Mouse (Mus musculus) right cerebral cortex, adult 18-20 months (tissue): ENCODE measurements around the gene Cpa1.

ENCODE experiments used
- DNase-seq: peaks from one replicate; pipeline ENCODE4 v3.0.0; 2022; ENCODE audit warnings: mixed read lengths

Gene Cpa1

GRCm38 (mm10) chr6:30638674-30639268, at the start of gene Cpa1:
Gene Cpa1 (plus strand): TSS chr6:30639218.
- no peak for DNase-seq

- no peak for DNase-seq
Measured at GRCm38 (mm10) chr6:30589819-30590218, 49.2 kb upstream of the Cpa1 start.

GRCm38 (mm10) chr6:30591851-30592404, 47.1 kb upstream of the Cpa1 start:
- no peak for DNase-seq

- no peak for DNase-seq
Measured at GRCm38 (mm10) chr6:30592417-30592974, 46.5 kb upstream of the Cpa1 start.

GRCm38 (mm10) chr6:30594364-30594763, 44.7 kb upstream of the Cpa1 start:
- no peak for DNase-seq

GRCm38 (mm10) chr6:30596230-30596898, 42.7 kb upstream of the Cpa1 start:
- no peak for DNase-seq

- no peak for DNase-seq
Measured at GRCm38 (mm10) chr6:30600033-30600432, 39.0 kb upstream of the Cpa1 start.

- no peak for DNase-seq
Measured at GRCm38 (mm10) chr6:30600995-30601394, 38.0 kb upstream of the Cpa1 start.

- no peak for DNase-seq
Measured at GRCm38 (mm10) chr6:30604342-30604867, 34.6 kb upstream of the Cpa1 start.

- DNase-seq = no peak
Measured at GRCm38 (mm10) chr6:30605111-30605510, 33.9 kb upstream of the Cpa1 start.

- DNase-seq = no peak
Measured at GRCm38 (mm10) chr6:30605672-30606071, 33.3 kb upstream of the Cpa1 start.

GRCm38 (mm10) chr6:30610710-30611109, 28.3 kb upstream of the Cpa1 start, which contains the start of gene Cpa5:
Gene Cpa5 (plus strand): TSS chr6:30611010.
- DNase-seq = no peak

- no peak for DNase-seq
Measured at GRCm38 (mm10) chr6:30611212-30611611, 27.8 kb upstream of the Cpa1 start.

- peak; percentile 8 for DNase-seq
Measured at GRCm38 (mm10) chr6:30614251-30614650, 24.8 kb upstream of the Cpa1 start.

GRCm38 (mm10) chr6:30615741-30616140, 23.3 kb upstream of the Cpa1 start:
- no peak for DNase-seq

- no peak for DNase-seq
Measured at GRCm38 (mm10) chr6:30616491-30616941, 22.5 kb upstream of the Cpa1 start.

- no peak for DNase-seq
Measured at GRCm38 (mm10) chr6:30617020-30617958, 21.7 kb upstream of the Cpa1 start.

GRCm38 (mm10) chr6:30617959-30618590, 20.9 kb upstream of the Cpa1 start:
- peak; percentile 72 for DNase-seq

- no peak for DNase-seq
Measured at GRCm38 (mm10) chr6:30618735-30619134, 20.3 kb upstream of the Cpa1 start.

- no peak for DNase-seq
Measured at GRCm38 (mm10) chr6:30619606-30620005, 19.4 kb upstream of the Cpa1 start.

GRCm38 (mm10) chr6:30620591-30620990, 18.4 kb upstream of the Cpa1 start:
- DNase-seq = no peak

GRCm38 (mm10) chr6:30620994-30621393, 18.0 kb upstream of the Cpa1 start:
- DNase-seq = no peak
